26 mouse cellular contexts compared by ENCODE assay signal in the genomic region with DNA sequence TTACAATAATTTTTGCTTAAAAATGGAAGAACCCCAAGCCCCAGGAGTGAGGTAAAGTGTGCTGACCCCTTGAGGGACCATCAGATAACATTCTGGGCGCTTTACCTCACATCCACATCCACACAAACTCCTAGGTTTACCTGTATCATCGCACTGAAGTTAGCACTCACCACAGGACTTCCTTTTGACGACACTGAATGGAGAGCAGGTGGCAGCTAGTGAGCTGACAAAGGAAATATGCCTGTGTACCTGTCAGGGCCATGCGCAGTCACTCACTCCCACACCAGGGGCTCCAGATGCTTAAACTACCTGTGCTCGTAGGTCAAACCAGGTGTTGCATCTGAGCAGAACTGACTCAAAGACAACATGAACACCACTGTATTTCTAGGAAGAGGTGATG. TPM values are rescaled to one million over a fixed set of nuclear protein-coding genes. Genes with fewer than 3 reads are reported as not detected.
DNase-seq lines count a peak whose midpoint lies in the region; ATAC-seq and TF ChIP-seq lines count a peak whose summit lies in the region.
"Had no signal": no experiment of that assay in that cellular context is flagged by ENCODE, and none has a peak within 500 bp of the region (broad histone marks: within the 10 kb centered on the region; RNA-seq: fewer than 3 reads in every experiment).

No protein-coding gene starts in this region.

- H3K4me3 ChIP-seq in midbrain, embryonic 11.5 days (ENCODE audit: low read depth, low read length): no peak overlapping the region
- no peak overlapping the region for H3K4me3 ChIP-seq in midbrain, postnatal 0 days (ENCODE audit: low read depth, low read length)
- no peak overlapping the region for H3K4me3 ChIP-seq in forebrain, embryonic 12.5 days (replicated peaks)
- H3K4me3 ChIP-seq: forebrain, embryonic 10.5 days; gastrocnemius, adult 2 months; heart, embryonic 12.5 days; heart, embryonic 15.5 days; hindbrain, embryonic 10.5 days; hindbrain, embryonic 13.5 days had no signal

- H3K9ac ChIP-seq in midbrain, embryonic 11.5 days (ENCODE audit: low read length): no peak overlapping the region
- H3K9ac ChIP-seq in midbrain, postnatal 0 days (replicated peaks; ENCODE audit: low read length, poor library complexity, severe bottlenecking): no peak overlapping the region; the same call in 1 of the 2 replicates
- no peak overlapping the region for H3K9ac ChIP-seq in forebrain, embryonic 12.5 days
- H3K9ac ChIP-seq: forebrain, postnatal 0 days; heart, embryonic 12.5 days; heart, embryonic 15.5 days; hindbrain, embryonic 13.5 days had no signal

- H3K4me1 ChIP-seq in midbrain, embryonic 11.5 days (ENCODE audit: control insufficient read depth, insufficient read depth, low read length): no peaks in the 10 kb centered on the region; the same call in none of the 2 replicates
- H3K4me1 ChIP-seq in midbrain, postnatal 0 days (ENCODE audit: insufficient read depth, low read length): no peaks in the 10 kb centered on the region
- H3K4me1 ChIP-seq in forebrain, embryonic 12.5 days: peaks cover under 1% of the 10 kb centered on the region; the same call in 1 of the 2 replicates
- H3K4me1 ChIP-seq: heart, embryonic 12.5 days; heart, embryonic 15.5 days had no signal

- peaks cover 21% of the 10 kb centered on the region for H3K36me3 ChIP-seq in midbrain, embryonic 11.5 days (ENCODE audit: control insufficient read depth, insufficient read depth, low read length)
- peaks cover 30% of the 10 kb centered on the region for H3K36me3 ChIP-seq in midbrain, postnatal 0 days (ENCODE audit: insufficient read depth, low read length)
- H3K36me3 ChIP-seq in forebrain, embryonic 12.5 days (replicated peaks): peaks cover 60% of the 10 kb centered on the region

- ATAC-seq in midbrain, embryonic 11.5 days (ENCODE audit: low FRiP score): no peak
- ATAC-seq in midbrain, postnatal 0 days (ENCODE audit: low FRiP score): no peak
- no peak for ATAC-seq in forebrain, embryonic 12.5 days (ENCODE audit: low FRiP score)
- ATAC-seq: activated CD4-positive, CD25-positive, alpha-beta regulatory T cell, adult 4 months; CD4-positive, CD25-positive, alpha-beta regulatory T cell, adult 4 months; forebrain, embryonic 14.5 days; forebrain, postnatal 0 days; hindbrain, embryonic 16.5 days had no signal

- no peak overlapping the region for H3K4me2 ChIP-seq in midbrain, embryonic 11.5 days
- no peak overlapping the region for H3K4me2 ChIP-seq in midbrain, postnatal 0 days (ENCODE audit: low read depth, low read length, poor library complexity, severe bottlenecking)
- H3K4me2 ChIP-seq in forebrain, embryonic 12.5 days: no peak overlapping the region
- H3K4me2 ChIP-seq: heart, embryonic 12.5 days; heart, embryonic 15.5 days; hindbrain, embryonic 13.5 days had no signal

- no peak for TF ChIP-seq CTCF in midbrain, postnatal 0 days (IDR thresholded peaks at IDR 0.05)

- WGBS in midbrain, embryonic 11.5 days: 94% methylated on average over 5 of the region's 5 CpGs
- 87% methylated on average over 5 of the region's 5 CpGs for WGBS in midbrain, postnatal 0 days
- 90% methylated on average over 5 of the region's 5 CpGs for WGBS in forebrain, embryonic 12.5 days

- H3K27ac ChIP-seq in midbrain, embryonic 11.5 days (ENCODE audit: low read depth, low read length): no peak overlapping the region
- H3K27ac ChIP-seq in midbrain, postnatal 0 days (ENCODE audit: low read depth, low read length): no peak overlapping the region
- H3K27ac ChIP-seq in forebrain, embryonic 12.5 days: no peak overlapping the region
- H3K27ac ChIP-seq: forebrain, embryonic 10.5 days; gastrocnemius, adult 2 months; heart, embryonic 15.5 days; hindbrain, embryonic 13.5 days had no signal

- H3K9me3 ChIP-seq in midbrain, embryonic 11.5 days (ENCODE audit: control insufficient read depth, low read length): no peaks in the 10 kb centered on the region
- no peaks in the 10 kb centered on the region for H3K9me3 ChIP-seq in midbrain, postnatal 0 days (ENCODE audit: low read length)
- no peaks in the 10 kb centered on the region for H3K9me3 ChIP-seq in forebrain, embryonic 12.5 days
- H3K9me3 ChIP-seq: forebrain, embryonic 10.5 days; heart, embryonic 12.5 days; heart, embryonic 15.5 days; hindbrain, embryonic 10.5 days; hindbrain, embryonic 13.5 days had no signal

- H3K27me3 ChIP-seq in midbrain, embryonic 11.5 days (ENCODE audit: control insufficient read depth, insufficient read depth, low read length): no peaks in the 10 kb centered on the region
- no peaks in the 10 kb centered on the region for H3K27me3 ChIP-seq in midbrain, postnatal 0 days (ENCODE audit: insufficient read depth, low read length)
- H3K27me3 ChIP-seq in forebrain, embryonic 12.5 days: no peaks in the 10 kb centered on the region
- H3K27me3 ChIP-seq: heart, embryonic 12.5 days; heart, embryonic 15.5 days; hindbrain, embryonic 13.5 days had no signal

- DNase-seq in midbrain, embryonic 11.5 days (ENCODE audit: low spot score, missing footprints): peak; percentile 28
- DNase-seq in midbrain, postnatal 0 days (ENCODE audit: low spot score): no peak
- DNase-seq in thymus, postnatal 0 days (ENCODE audit: low spot score): peak; percentile 56
- DNase-seq in thymus, postnatal 4 days: peak; percentile 48
- DNase-seq in heart, adult 11 months: no peak
- DNase-seq: adrenal gland, adult 8-10 months; adrenal gland, postnatal 25 days; cerebellum, adult 11-12 months; cerebellum, adult 8-10 months; cerebellum, postnatal 10 days; forebrain, postnatal 0 days; gastrocnemius, adult 2 months; gastrocnemius, postnatal 14 days; heart, adult 18-20 months; heart, postnatal 10 days; heart, postnatal 36 days had no signal

RNA-seq across cellular contexts. Expression of gene Rpl11, which starts 8.1 kb away (rescaled TPM):
- 333 and 390 TPM in 2 replicates for polyA plus RNA-seq in midbrain, embryonic 11.5 days (2014; fragmentation: Nextera tagmentation; extraction: Ambion mirVana)
- total RNA-seq in midbrain, postnatal 0 days (2014; rRNA removed): 601 and 1,077 TPM in 2 replicates
- 273 and 275 TPM in 2 replicates for polyA plus RNA-seq in midbrain, postnatal 0 days (2015; fragmentation: Nextera tagmentation; extraction: Ambion mirVana)
- polyA plus RNA-seq in thymus, postnatal 0 days (2015; fragmentation: Nextera tagmentation; extraction: Ambion mirVana): 717 and 718 TPM in 2 replicates
- 315 and 333 TPM in 2 replicates for polyA plus RNA-seq in forebrain, embryonic 12.5 days (2016; fragmentation: Nextera tagmentation; extraction: Ambion mirVana)

RNA-seq across cellular contexts. Expression of gene Eloa, which starts 23.5 kb away (rescaled TPM):
- 42.8 and 43.6 TPM in 2 replicates for polyA plus RNA-seq in midbrain, embryonic 11.5 days (2014; fragmentation: Nextera tagmentation; extraction: Ambion mirVana)
- 23.3 and 27.7 TPM in 2 replicates for total RNA-seq in midbrain, postnatal 0 days (2014; rRNA removed)
- 19.0 and 19.3 TPM in 2 replicates for polyA plus RNA-seq in midbrain, postnatal 0 days (2015; fragmentation: Nextera tagmentation; extraction: Ambion mirVana)
- polyA plus RNA-seq in thymus, postnatal 0 days (2015; fragmentation: Nextera tagmentation; extraction: Ambion mirVana): 41.5 and 45.0 TPM in 2 replicates
- 34.2 and 37.6 TPM in 2 replicates for polyA plus RNA-seq in forebrain, embryonic 12.5 days (2016; fragmentation: Nextera tagmentation; extraction: Ambion mirVana)

RNA-seq across cellular contexts. Expression of gene Pithd1, which starts 58.0 kb away (rescaled TPM):
- 64.8 and 65.8 TPM in 2 replicates for polyA plus RNA-seq in midbrain, embryonic 11.5 days (2014; fragmentation: Nextera tagmentation; extraction: Ambion mirVana)
- total RNA-seq in midbrain, postnatal 0 days (2014; rRNA removed): 61.6 and 67.9 TPM in 2 replicates
- polyA plus RNA-seq in midbrain, postnatal 0 days (2015; fragmentation: Nextera tagmentation; extraction: Ambion mirVana): 90.5 and 101 TPM in 2 replicates
- polyA plus RNA-seq in thymus, postnatal 0 days (2015; fragmentation: Nextera tagmentation; extraction: Ambion mirVana): 174 and 180 TPM in 2 replicates
- 60.2 and 64.6 TPM in 2 replicates for polyA plus RNA-seq in forebrain, embryonic 12.5 days (2016; fragmentation: Nextera tagmentation; extraction: Ambion mirVana)

Comparison
In these comparisons a context has a peak if more than half of its experiments do, and no peak if none do; other contexts are left out.
1. DNase-seq: peak in midbrain, embryonic 11.5 days (single experiment), thymus, postnatal 0 days (single experiment) and thymus, postnatal 4 days (single experiment); none in midbrain, postnatal 0 days (single experiment) and heart, adult 11 months (single experiment).